Mouse (Mus musculus) heart, embryonic 10.5 days (tissue): ENCODE results near the gene Fhdc1. TPM values are rescaled to one million over a fixed set of nuclear protein-coding genes. Genes with fewer than 3 reads are reported as not detected.

ENCODE experiments used
- DNase-seq: peaks from one replicate; pipeline ENCODE4 v3.0.0-alpha.2; 2017; ENCODE audit warnings: low spot score
- H3K27ac ChIP-seq: fragments of 300-500 bp; sonication (generic); 2 replicates; pipeline ENCODE4 v1.5.1; 2016; ENCODE audit warnings: mild to moderate bottlenecking
- H3K27me3 ChIP-seq: fragments of 300-500 bp; sonication (generic); 2 replicates; pipeline ENCODE4 v1.6.1; 2016; ENCODE audit warnings: mild to moderate bottlenecking; ENCODE audit not compliant: poor library complexity, insufficient read depth, severe bottlenecking
- H3K36me3 ChIP-seq: fragments of 300-500 bp; sonication (generic); 2 replicates; pipeline ENCODE4 v1.6.1; 2016; ENCODE audit warnings: mild to moderate bottlenecking, moderate library complexity
- H3K4me1 ChIP-seq: fragments of 300-500 bp; sonication (generic); 2 replicates; pipeline ENCODE4 v1.6.1; 2016; ENCODE audit warnings: mild to moderate bottlenecking
- H3K4me3 ChIP-seq: fragments of 300-500 bp; sonication (generic); 2 replicates; pipeline ENCODE4 v1.5.1; 2016; ENCODE audit warnings: mild to moderate bottlenecking, moderate library complexity
- H3K9me3 ChIP-seq: fragments of 300-500 bp; sonication (generic); 2 replicates; pipeline ENCODE4 v1.6.1; 2016; ENCODE audit warnings: mild to moderate bottlenecking, moderate library complexity
- WGBS: fragments of 180-500 bp; shearing (Covaris S2); methylation state at CpG from one replicate; pipeline ENCODE4 v1.1.7; 2016; 5-methylcytosine and 5-hydroxymethylcytosine counted together
- polyA plus RNA-seq: library from polyadenylated mRNA; unstranded; fragments of >200 nt; fragmentation: Nextera tagmentation; extraction: Ambion mirVana; gene quantifications from 2 replicates; pipeline ENCODE4 v1.2.1, GENCODE M21; 2016

Gene Fhdc1
- 1.2 and 2.0 TPM in 2 replicates for polyA plus RNA-seq

- under 1% methylated on average over 82 of the region's 82 CpGs for WGBS
- Histone ChIP-seq H3K27me3 (peaks cover 72% of the 10 kb centered on the region), H3K36me3 (no peaks in the 10 kb centered on the region), H3K4me1 (peaks cover 26% of the 10 kb centered on the region), H3K4me3 (peak within 1 kb of the TSS; percentile 73), H3K9me3 (no peaks in the 10 kb centered on the region), H3K27ac (peak within 1 kb of the TSS; percentile 75)
- peak; percentile 81 for DNase-seq
Measured at GRCm38 (mm10) chr3:84480006-84480897, at the start of gene Fhdc1. TSS of gene Fhdc1 (minus strand) at chr3:84480429.

- Histone ChIP-seq H3K4me3 (no peak overlapping the region), H3K9me3 (no peaks in the 10 kb centered on the region), H3K27ac (no peak overlapping the region), H3K27me3 (no peaks in the 10 kb centered on the region), H3K36me3 (0 out of 2 replicates have a peak, but pooled peaks cover 7% of the 10 kb centered on the region), H3K4me1 (peaks cover 7% of the 10 kb centered on the region)
- WGBS, result 75% methylated on average over 2 of the region's 2 CpGs
- DNase-seq, result no peak
Measured at GRCm38 (mm10) chr3:84529021-84529420, 48.8 kb upstream of the Fhdc1 start.

- no peaks in the 10 kb centered on the region for H3K27me3 ChIP-seq
- 85% methylated on average over 1 of the region's 1 CpGs for WGBS
- no peaks in the 10 kb centered on the region for H3K9me3 ChIP-seq
- H3K36me3 ChIP-seq, result 0 out of 2 replicates have a peak, but pooled peaks cover 7% of the 10 kb centered on the region
- DNase-seq, result no peak
- H3K4me3 ChIP-seq, result no peak overlapping the region
- no peak overlapping the region for H3K27ac ChIP-seq
- peaks cover 7% of the 10 kb centered on the region for H3K4me1 ChIP-seq
Measured at GRCm38 (mm10) chr3:84524952-84525351, 44.7 kb upstream of the Fhdc1 start.

GRCm38 (mm10) chr3:84516163-84516562 is 35.9 kb upstream of the Fhdc1 start:
- DNase-seq, result no peak
- no peak overlapping the region for H3K4me3 ChIP-seq
- no peak overlapping the region for H3K27ac ChIP-seq
- H3K9me3 ChIP-seq, result no peaks in the 10 kb centered on the region
- no peaks in the 10 kb centered on the region for H3K27me3 ChIP-seq
- peaks cover 9% of the 10 kb centered on the region for H3K36me3 ChIP-seq
- 93% methylated on average over 3 of the region's 3 CpGs for WGBS
- peaks cover 13% of the 10 kb centered on the region; the same call in 1 of the 2 replicates for H3K4me1 ChIP-seq

- no peak overlapping the region for H3K27ac ChIP-seq
- 61% methylated on average over 6 of the region's 6 CpGs for WGBS
- no peak for DNase-seq
Measured at GRCm38 (mm10) chr3:84512774-84513515, 32.7 kb upstream of the Fhdc1 start.

GRCm38 (mm10) chr3:84505193-84505592 is 25.0 kb upstream of the Fhdc1 start:
- 74% methylated on average over 4 of the region's 4 CpGs for WGBS
- H3K27ac ChIP-seq, result no peak overlapping the region
- peaks cover 6% of the 10 kb centered on the region for H3K4me1 ChIP-seq
- H3K36me3 ChIP-seq, result peaks cover 12% of the 10 kb centered on the region; the same call in 1 of the 2 replicates
- H3K9me3 ChIP-seq, result no peaks in the 10 kb centered on the region
- DNase-seq, result no peak
- H3K27me3 ChIP-seq, result no peaks in the 10 kb centered on the region
- no peak overlapping the region for H3K4me3 ChIP-seq

More at GRCm38 (mm10) chr3:84512774-84513515, 32.7 kb upstream of the Fhdc1 start:
- no peak overlapping the region for H3K4me3 ChIP-seq
- H3K27me3 ChIP-seq, result no peaks in the 10 kb centered on the region
- peaks cover 5% of the 10 kb centered on the region; the same call in 1 of the 2 replicates for H3K36me3 ChIP-seq
- peaks cover 13% of the 10 kb centered on the region; the same call in 1 of the 2 replicates for H3K4me1 ChIP-seq
- no peaks in the 10 kb centered on the region for H3K9me3 ChIP-seq

GRCm38 (mm10) chr3:84504291-84504690 is 24.1 kb upstream of the Fhdc1 start:
- WGBS, result 93% methylated on average over 8 of the region's 8 CpGs
- Histone ChIP-seq H3K4me3 (no peak overlapping the region), H3K9me3 (no peaks in the 10 kb centered on the region), H3K36me3 (peaks cover 12% of the 10 kb centered on the region; the same call in 1 of the 2 replicates), H3K27me3 (no peaks in the 10 kb centered on the region), H3K4me1 (peaks cover 6% of the 10 kb centered on the region), H3K27ac (no peak overlapping the region)
- no peak for DNase-seq

- Histone ChIP-seq H3K36me3 (peaks cover 14% of the 10 kb centered on the region; the same call in 1 of the 2 replicates), H3K9me3 (no peaks in the 10 kb centered on the region), H3K4me3 (no peak overlapping the region), H3K4me1 (peaks cover 6% of the 10 kb centered on the region), H3K27me3 (no peaks in the 10 kb centered on the region), H3K27ac (no peak overlapping the region)
- 86% methylated on average over 2 of the region's 2 CpGs for WGBS
- DNase-seq, result no peak
Measured at GRCm38 (mm10) chr3:84502101-84502500, 21.9 kb upstream of the Fhdc1 start.

GRCm38 (mm10) chr3:84500491-84500890 is 20.3 kb upstream of the Fhdc1 start:
- H3K4me1 ChIP-seq, result peaks cover 6% of the 10 kb centered on the region
- 75% methylated on average over 10 of the region's 10 CpGs for WGBS
- DNase-seq, result no peak
- H3K9me3 ChIP-seq, result no peaks in the 10 kb centered on the region
- H3K4me3 ChIP-seq, result no peak overlapping the region
- no peaks in the 10 kb centered on the region for H3K27me3 ChIP-seq
- H3K27ac ChIP-seq, result no peak overlapping the region
- peaks cover 14% of the 10 kb centered on the region; the same call in 1 of the 2 replicates for H3K36me3 ChIP-seq

- Histone ChIP-seq H3K27ac (no peak overlapping the region), H3K4me3 (no peak overlapping the region), H3K27me3 (no peaks in the 10 kb centered on the region), H3K9me3 (no peaks in the 10 kb centered on the region), H3K36me3 (peaks cover 11% of the 10 kb centered on the region; the same call in 1 of the 2 replicates), H3K4me1 (peaks cover 6% of the 10 kb centered on the region)
- WGBS, result 88% methylated on average over 11 of the region's 11 CpGs
- no peak for DNase-seq
Measured at GRCm38 (mm10) chr3:84497718-84498117, 17.5 kb upstream of the Fhdc1 start.

- no peak overlapping the region for H3K4me3 ChIP-seq
Measured at GRCm38 (mm10) chr3:84492657-84493056, 12.4 kb upstream of the Fhdc1 start.

GRCm38 (mm10) chr3:84492148-84492547 is 11.9 kb upstream of the Fhdc1 start:
- DNase-seq, result no peak
- Histone ChIP-seq H3K36me3 (peaks cover 16% of the 10 kb centered on the region; the same call in 1 of the 2 replicates), H3K27me3 (no peaks in the 10 kb centered on the region), H3K4me1 (peaks cover 16% of the 10 kb centered on the region), H3K4me3 (no peak overlapping the region), H3K9me3 (no peaks in the 10 kb centered on the region), H3K27ac (no peak overlapping the region)
- 78% methylated on average over 4 of the region's 4 CpGs for WGBS

More at GRCm38 (mm10) chr3:84492657-84493056, 12.4 kb upstream of the Fhdc1 start:
- peaks cover 16% of the 10 kb centered on the region for H3K4me1 ChIP-seq
- no peak overlapping the region for H3K27ac ChIP-seq
- peaks cover 20% of the 10 kb centered on the region; the same call in 1 of the 2 replicates for H3K36me3 ChIP-seq
- no peaks in the 10 kb centered on the region for H3K27me3 ChIP-seq
- DNase-seq, result no peak
- 86% methylated on average over 8 of the region's 8 CpGs for WGBS
- H3K9me3 ChIP-seq, result no peaks in the 10 kb centered on the region
